Mouse (Mus musculus): ENCODE data around the gene Nt5m.

- TF ChIP-seq TCF12 (IDR thresholded peaks at IDR 0.05; ENCODE audit: insufficient read depth, poor library complexity, severe bottlenecking) (no peak), POLR2A (IDR thresholded peaks at IDR 0.05; ENCODE audit: insufficient read length, low read depth) (no peak)
These were observed 47.7 kb downstream of the Nt5m start for GRCm38 (mm10) chr11:59886952-59887351.
